Mouse (Mus musculus): ENCODE measurements at regions not wholly inside any gene's neighbourhood (a gene's known extent, or its start where the extent isn't known, plus 50 kb on each side); places are given as distances from the start of the nearest gene placed in this dataset.

DNA sequence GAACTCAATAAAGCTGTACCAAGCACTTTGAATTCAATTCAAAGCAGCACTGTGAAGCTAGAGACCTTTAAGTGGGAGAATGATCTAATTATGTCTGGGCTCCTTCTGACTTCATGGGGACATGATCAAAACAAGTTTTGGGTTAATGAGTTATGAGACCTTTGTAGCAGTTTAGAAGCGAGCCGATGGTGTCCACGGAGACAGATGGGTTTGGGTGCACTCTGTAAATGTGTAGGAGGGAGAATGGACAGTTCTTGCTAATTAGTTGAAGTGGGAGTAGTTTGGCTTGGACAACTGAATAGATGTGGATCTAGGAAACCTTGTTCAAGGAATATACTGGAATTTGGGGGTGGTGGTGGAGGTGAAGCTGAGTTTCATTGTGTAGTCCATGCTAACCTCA lies 186.3 kb upstream of the Cldn34b3 start:
- Histone ChIP-seq H3K4me1 (ENCODE audit: control insufficient read depth, insufficient read depth, low read length) (no peaks in the 10 kb centered on the region), H3K27me3 (ENCODE audit: control insufficient read depth, insufficient read depth, low read length) (no peaks in the 10 kb centered on the region), H3K4me2 (ENCODE audit: low read depth) (no peak overlapping the region), H3K9me3 (ENCODE audit: control insufficient read depth, low read length) (no peaks in the 10 kb centered on the region), H3K36me3 (ENCODE audit: control insufficient read depth, insufficient read depth, low read length) (no peaks in the 10 kb centered on the region), H3K4me3 (ENCODE audit: low read depth, low read length) (no peak overlapping the region), H3K27ac (ENCODE audit: low read depth, low read length) (no peak overlapping the region), H3K9ac (ENCODE audit: low read length) (no peak overlapping the region)
- DNase-seq (ENCODE audit: low spot score): no peak
- ATAC-seq (ENCODE audit: insufficient read depth, low FRiP score, low TSS enrichment): no peak
- 58% methylated on average over 3 of the region's 3 CpGs for WGBS

DNA sequence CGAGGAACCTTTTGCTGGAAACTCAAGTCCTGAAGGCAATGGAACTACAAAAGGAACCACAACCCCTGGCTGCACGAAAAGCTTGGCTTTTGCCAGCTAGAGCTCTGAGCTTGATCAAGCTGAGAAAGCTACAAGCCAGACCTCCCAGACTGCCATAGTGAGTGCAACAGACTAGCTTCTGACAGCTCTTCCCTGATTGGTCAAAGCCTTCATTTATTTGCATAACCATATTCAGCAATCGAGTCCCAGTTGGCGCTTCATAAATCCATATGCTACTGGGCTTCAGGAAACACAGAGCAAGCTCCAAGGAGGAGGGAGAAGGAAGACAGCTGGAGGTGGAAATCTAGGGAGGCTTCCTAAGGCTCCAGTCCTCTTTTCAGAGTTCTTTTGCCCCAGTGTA lies 181.4 kb upstream of the Cldn34b3 start:
- DNase-seq (ENCODE audit: low spot score): no peak
- no peaks in the 10 kb centered on the region for H3K9me3 ChIP-seq (ENCODE audit: control insufficient read depth, low read length)
- no peaks in the 10 kb centered on the region for H3K36me3 ChIP-seq (ENCODE audit: control insufficient read depth, insufficient read depth, low read length)
- no peak overlapping the region for H3K4me3 ChIP-seq (ENCODE audit: low read depth, low read length)
- H3K4me1 ChIP-seq (ENCODE audit: control insufficient read depth, insufficient read depth, low read length): no peaks in the 10 kb centered on the region
- no peak overlapping the region for H3K4me2 ChIP-seq (ENCODE audit: low read depth)
- H3K27ac ChIP-seq (ENCODE audit: low read depth, low read length): no peak overlapping the region
- H3K27me3 ChIP-seq (ENCODE audit: control insufficient read depth, insufficient read depth, low read length): no peaks in the 10 kb centered on the region
- ATAC-seq (ENCODE audit: insufficient read depth, low FRiP score, low TSS enrichment): no peak
- H3K9ac ChIP-seq (ENCODE audit: low read length): no peak overlapping the region
- 70% methylated on average over 4 of the region's 4 CpGs for WGBS

DNA sequence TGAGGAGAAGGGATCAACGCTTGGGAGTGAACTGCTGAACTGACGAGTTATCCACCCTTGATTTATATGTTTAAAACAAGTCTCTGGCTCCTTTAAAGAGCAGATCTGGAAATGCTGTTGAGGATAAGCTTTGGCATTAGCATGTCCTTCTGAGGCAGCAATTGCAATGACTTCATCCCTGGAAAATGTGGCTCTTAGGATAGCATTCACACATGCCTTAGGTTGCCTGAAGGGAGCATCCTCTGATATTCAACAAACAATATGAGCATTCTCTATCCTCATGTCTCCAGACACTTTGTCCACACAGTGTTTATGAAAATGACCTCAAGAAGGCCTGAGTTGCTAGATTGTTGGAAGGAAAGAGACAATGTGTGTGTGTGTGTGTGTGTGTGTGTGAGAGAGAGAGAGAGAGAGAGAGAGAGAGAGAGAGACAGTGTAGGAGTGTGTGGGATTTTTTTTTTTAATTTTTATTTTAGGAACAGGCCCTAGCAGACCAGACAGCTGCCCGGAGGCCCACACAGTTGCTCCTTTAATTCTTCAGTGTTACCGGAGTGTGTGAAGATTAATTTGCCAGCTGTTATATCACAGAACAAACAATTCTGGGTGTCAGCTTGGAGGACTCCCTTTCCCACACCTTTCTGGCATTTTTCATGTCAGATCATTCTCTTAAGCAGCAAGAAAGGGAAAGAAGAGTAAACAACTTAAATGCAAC lies 153.2 kb upstream of the Cldn34b3 start:
- H3K4me2 ChIP-seq (ENCODE audit: low read depth): no peak overlapping the region
- DNase-seq (ENCODE audit: low spot score): no peak
- no peak overlapping the region for H3K27ac ChIP-seq (ENCODE audit: low read depth, low read length)
- no peak overlapping the region for H3K4me3 ChIP-seq (ENCODE audit: low read depth, low read length)
- WGBS: 52% methylated on average over 4 of the region's 4 CpGs
- no peak for ATAC-seq (ENCODE audit: insufficient read depth, low FRiP score, low TSS enrichment)
- H3K9ac ChIP-seq (ENCODE audit: low read length): no peak overlapping the region
- no peaks in the 10 kb centered on the region for H3K9me3 ChIP-seq (ENCODE audit: control insufficient read depth, low read length)
- H3K4me1 ChIP-seq (ENCODE audit: control insufficient read depth, insufficient read depth, low read length): no peaks in the 10 kb centered on the region
- H3K36me3 ChIP-seq (ENCODE audit: control insufficient read depth, insufficient read depth, low read length): no peaks in the 10 kb centered on the region
- H3K27me3 ChIP-seq (ENCODE audit: control insufficient read depth, insufficient read depth, low read length): no peaks in the 10 kb centered on the region

DNA sequence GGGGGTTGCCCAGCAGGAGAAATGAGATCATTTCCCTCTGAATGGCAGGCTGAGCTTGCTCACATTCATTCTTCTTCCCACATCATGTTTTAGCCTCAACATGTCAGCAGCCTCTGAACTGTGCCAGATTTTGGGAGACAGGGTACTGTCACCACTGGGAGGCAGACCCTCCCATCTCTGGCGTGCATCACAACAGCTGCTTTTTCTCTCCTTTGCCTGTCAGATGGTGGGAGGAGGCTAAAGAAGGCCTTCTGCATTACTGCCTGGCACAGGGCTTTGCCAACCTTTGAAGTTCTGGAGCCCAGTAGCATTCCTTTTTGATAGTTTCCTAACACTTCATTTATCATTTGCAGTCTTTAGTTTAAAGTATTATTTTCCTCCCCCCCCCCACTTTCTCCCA lies 148.0 kb upstream of the Cldn34b3 start:
- Histone ChIP-seq H3K4me3 (ENCODE audit: low read depth, low read length) (no peak overlapping the region), H3K9ac (ENCODE audit: low read length) (no peak overlapping the region), H3K9me3 (ENCODE audit: control insufficient read depth, low read length) (no peaks in the 10 kb centered on the region), H3K36me3 (ENCODE audit: control insufficient read depth, insufficient read depth, low read length) (no peaks in the 10 kb centered on the region), H3K4me2 (ENCODE audit: low read depth) (no peak overlapping the region), H3K27ac (ENCODE audit: low read depth, low read length) (no peak overlapping the region), H3K27me3 (ENCODE audit: control insufficient read depth, insufficient read depth, low read length) (no peaks in the 10 kb centered on the region), H3K4me1 (ENCODE audit: control insufficient read depth, insufficient read depth, low read length) (no peaks in the 10 kb centered on the region)
- DNase-seq (ENCODE audit: low spot score) (no peak), ATAC-seq (ENCODE audit: insufficient read depth, low FRiP score, low TSS enrichment) (no peak)
- WGBS: 33% methylated on average over 1 of the region's 1 CpGs

DNA sequence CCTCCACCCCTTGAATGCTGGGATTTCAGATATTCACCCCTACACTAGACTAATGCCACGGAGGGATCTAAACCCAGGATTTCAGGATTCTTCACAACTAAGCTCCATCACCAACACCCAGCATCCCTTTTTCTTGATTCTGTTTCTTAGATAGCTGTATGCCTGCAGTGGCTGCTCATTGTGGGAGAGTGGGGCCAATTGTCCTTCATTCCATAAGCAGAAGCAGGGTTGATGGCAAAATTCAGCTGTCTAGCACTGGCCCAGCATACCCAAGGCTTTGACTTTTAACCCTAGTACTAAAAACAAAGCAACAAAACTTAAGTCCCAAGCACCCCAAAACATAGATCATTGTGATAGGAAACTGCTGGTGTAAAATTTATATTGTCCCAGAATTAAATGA lies 147.5 kb upstream of the Cldn34b3 start:
- 80% methylated on average over 1 of the region's 1 CpGs for WGBS
- H3K9me3 ChIP-seq (ENCODE audit: control insufficient read depth, low read length): no peaks in the 10 kb centered on the region
- ATAC-seq (ENCODE audit: insufficient read depth, low FRiP score, low TSS enrichment) (no peak), DNase-seq (ENCODE audit: low spot score) (no peak)
- no peaks in the 10 kb centered on the region for H3K36me3 ChIP-seq (ENCODE audit: control insufficient read depth, insufficient read depth, low read length)
- no peaks in the 10 kb centered on the region for H3K4me1 ChIP-seq (ENCODE audit: control insufficient read depth, insufficient read depth, low read length)
- H3K27ac ChIP-seq (ENCODE audit: low read depth, low read length): no peak overlapping the region
- H3K4me2 ChIP-seq (ENCODE audit: low read depth): no peak overlapping the region
- no peaks in the 10 kb centered on the region for H3K27me3 ChIP-seq (ENCODE audit: control insufficient read depth, insufficient read depth, low read length)
- H3K9ac ChIP-seq (ENCODE audit: low read length): no peak overlapping the region
- H3K4me3 ChIP-seq (ENCODE audit: low read depth, low read length): no peak overlapping the region

DNA sequence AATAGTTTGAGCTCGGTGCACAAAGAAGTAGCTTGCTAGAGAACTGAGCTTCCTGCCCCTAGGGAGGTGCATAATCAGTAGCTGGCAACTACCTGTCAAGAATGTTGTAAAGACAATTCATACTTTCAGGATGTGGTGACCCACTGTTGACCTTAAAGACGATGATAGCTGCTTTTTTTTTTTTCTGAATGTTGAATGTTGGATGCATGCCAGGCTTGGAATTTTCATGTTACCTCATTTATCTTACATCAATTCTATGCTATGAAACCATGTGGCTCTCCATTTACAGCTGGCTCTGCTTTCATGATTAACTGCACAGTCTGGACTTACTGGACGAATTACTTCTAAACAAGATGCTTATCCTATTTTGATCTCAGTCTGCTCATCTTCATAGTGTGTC lies 143.2 kb upstream of the Cldn34b3 start:
- Histone ChIP-seq H3K4me2 (ENCODE audit: low read depth) (no peak overlapping the region), H3K27me3 (ENCODE audit: control insufficient read depth, insufficient read depth, low read length) (no peaks in the 10 kb centered on the region), H3K9ac (ENCODE audit: low read length) (no peak overlapping the region), H3K4me3 (ENCODE audit: low read depth, low read length) (no peak overlapping the region), H3K4me1 (ENCODE audit: control insufficient read depth, insufficient read depth, low read length) (no peaks in the 10 kb centered on the region), H3K27ac (ENCODE audit: low read depth, low read length) (no peak overlapping the region), H3K36me3 (ENCODE audit: control insufficient read depth, insufficient read depth, low read length) (no peaks in the 10 kb centered on the region), H3K9me3 (ENCODE audit: control insufficient read depth, low read length) (no peaks in the 10 kb centered on the region)
- ATAC-seq (ENCODE audit: insufficient read depth, low FRiP score, low TSS enrichment) (no peak), DNase-seq (ENCODE audit: low spot score) (no peak)
- WGBS: 52% methylated on average over 3 of the region's 3 CpGs

DNA sequence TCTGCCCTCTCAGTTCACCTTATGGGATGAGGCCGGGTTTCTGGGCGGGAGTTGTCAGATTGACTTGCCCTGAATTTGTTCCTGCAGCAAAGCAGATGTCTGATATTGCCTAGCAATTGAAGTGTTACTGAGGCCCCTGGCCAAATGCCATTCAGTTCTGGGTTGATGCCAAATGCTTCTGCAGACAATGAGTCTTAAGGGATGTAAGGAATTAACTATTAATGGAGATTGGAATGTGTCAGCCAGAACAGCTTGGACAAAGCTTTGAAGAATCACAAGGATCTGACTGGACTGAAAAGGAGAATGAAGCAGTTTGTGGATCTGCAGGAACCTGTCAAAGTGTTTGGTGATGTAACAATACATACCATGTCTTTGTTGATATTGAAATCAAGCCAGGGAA lies 140.7 kb upstream of the Cldn34b3 start:
- no peak overlapping the region for H3K4me2 ChIP-seq (ENCODE audit: low read depth)
- ATAC-seq (ENCODE audit: insufficient read depth, low FRiP score, low TSS enrichment) (no peak), DNase-seq (ENCODE audit: low spot score) (no peak)
- no peaks in the 10 kb centered on the region for H3K4me1 ChIP-seq (ENCODE audit: control insufficient read depth, insufficient read depth, low read length)
- no peak overlapping the region for H3K4me3 ChIP-seq (ENCODE audit: low read depth, low read length)
- H3K27me3 ChIP-seq (ENCODE audit: control insufficient read depth, insufficient read depth, low read length): no peaks in the 10 kb centered on the region
- 70% methylated on average over 2 of the region's 2 CpGs for WGBS
- H3K36me3 ChIP-seq (ENCODE audit: control insufficient read depth, insufficient read depth, low read length): no peaks in the 10 kb centered on the region
- no peaks in the 10 kb centered on the region for H3K9me3 ChIP-seq (ENCODE audit: control insufficient read depth, low read length)
- H3K27ac ChIP-seq (ENCODE audit: low read depth, low read length): no peak overlapping the region
- H3K9ac ChIP-seq (ENCODE audit: low read length): no peak overlapping the region

DNA sequence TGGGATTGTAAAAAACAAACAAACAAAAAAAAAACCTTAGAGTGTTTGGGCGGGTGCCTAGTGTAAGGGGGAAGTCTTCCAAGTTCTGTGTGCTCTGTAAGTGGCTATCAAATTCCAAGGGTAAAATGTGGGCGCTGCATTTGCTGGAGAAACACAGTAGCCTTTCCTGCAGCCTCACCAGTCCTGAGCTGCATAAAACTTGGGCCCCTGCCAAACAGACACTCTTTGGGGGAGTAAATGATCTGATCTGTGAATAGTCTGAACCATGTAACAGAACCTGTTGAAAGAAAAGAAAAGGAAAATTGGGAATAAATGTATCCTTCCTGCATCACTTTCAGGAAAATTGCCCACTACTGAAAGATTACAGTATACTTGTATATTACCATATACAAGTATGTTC lies 126.4 kb upstream of the Cldn34b3 start:
- H3K27ac ChIP-seq (ENCODE audit: low read depth, low read length): no peak overlapping the region
- no peaks in the 10 kb centered on the region for H3K36me3 ChIP-seq (ENCODE audit: control insufficient read depth, insufficient read depth, low read length)
- no peak overlapping the region for H3K9ac ChIP-seq (ENCODE audit: low read length)
- no peak overlapping the region for H3K4me2 ChIP-seq (ENCODE audit: low read depth)
- no peak for ATAC-seq (ENCODE audit: insufficient read depth, low FRiP score, low TSS enrichment)
- H3K4me1 ChIP-seq (ENCODE audit: control insufficient read depth, insufficient read depth, low read length): no peaks in the 10 kb centered on the region
- no peaks in the 10 kb centered on the region for H3K27me3 ChIP-seq (ENCODE audit: control insufficient read depth, insufficient read depth, low read length)
- H3K4me3 ChIP-seq (ENCODE audit: low read depth, low read length): no peak overlapping the region
- DNase-seq (ENCODE audit: low spot score): no peak
- no peaks in the 10 kb centered on the region for H3K9me3 ChIP-seq (ENCODE audit: control insufficient read depth, low read length)
- 65% methylated on average over 2 of the region's 2 CpGs for WGBS

DNA sequence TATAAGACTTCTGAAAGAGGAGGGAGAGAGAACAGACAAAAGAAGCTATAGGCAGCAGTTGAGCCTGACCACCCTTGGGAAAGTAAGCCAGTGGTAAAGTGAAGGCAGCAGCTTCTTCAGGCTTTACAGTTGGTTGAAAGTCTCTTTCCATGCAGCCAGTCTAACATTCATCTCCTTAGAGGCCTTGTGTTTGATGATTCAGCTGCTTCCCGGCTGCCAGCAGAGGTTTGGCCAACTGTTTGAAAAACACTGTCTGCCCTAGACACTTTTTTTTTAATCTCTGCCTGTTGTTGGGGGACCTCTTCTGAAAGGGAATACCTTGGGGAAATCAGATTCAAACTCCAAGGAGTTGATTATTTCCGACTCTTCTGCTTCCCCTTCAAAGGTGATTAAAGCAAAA lies 123.1 kb upstream of the Cldn34b3 start:
- Histone ChIP-seq H3K4me1 (ENCODE audit: control insufficient read depth, insufficient read depth, low read length) (no peaks in the 10 kb centered on the region), H3K27me3 (ENCODE audit: control insufficient read depth, insufficient read depth, low read length) (no peaks in the 10 kb centered on the region), H3K9me3 (ENCODE audit: control insufficient read depth, low read length) (no peaks in the 10 kb centered on the region), H3K36me3 (ENCODE audit: control insufficient read depth, insufficient read depth, low read length) (no peaks in the 10 kb centered on the region), H3K4me2 (ENCODE audit: low read depth) (no peak overlapping the region), H3K27ac (ENCODE audit: low read depth, low read length) (no peak overlapping the region), H3K9ac (ENCODE audit: low read length) (no peak overlapping the region), H3K4me3 (ENCODE audit: low read depth, low read length) (no peak overlapping the region)
- DNase-seq (ENCODE audit: low spot score) (no peak), ATAC-seq (ENCODE audit: insufficient read depth, low FRiP score, low TSS enrichment) (no peak)
- 81% methylated on average over 2 of the region's 2 CpGs for WGBS

Measured in neural tube, embryonic 11.5 days (tissue).